Mouse (Mus musculus) T-cell, adult 2 months (primary cell): ENCODE results near the gene Slc19a3.

Source experiments
- DNase-seq: peaks from one replicate; pipeline ENCODE4 v3.0.0; 2022; ENCODE audit warnings: low spot score

The Slc19a3 gene

GRCm38 (mm10) chr1:83038109-83038672, at the start of gene Slc19a3:
Gene Slc19a3 (minus strand): TSS chr1:83038448.
- DNase-seq = no peak

- DNase-seq = no peak
These were observed 46.5 kb upstream of the Slc19a3 start for GRCm38 (mm10) chr1:83084790-83085189.

GRCm38 (mm10) chr1:83077016-83077415, 38.8 kb upstream of the Slc19a3 start:
- DNase-seq = no peak

GRCm38 (mm10) chr1:83076190-83076917, 38.1 kb upstream of the Slc19a3 start:
- peak; percentile 8 for DNase-seq

- no peak for DNase-seq
These were observed 37.4 kb upstream of the Slc19a3 start for GRCm38 (mm10) chr1:83075526-83076189.

- DNase-seq = no peak
These were observed 29.0 kb upstream of the Slc19a3 start for GRCm38 (mm10) chr1:83067205-83067604.

- DNase-seq = no peak
These were observed 28.3 kb upstream of the Slc19a3 start for GRCm38 (mm10) chr1:83066577-83066976.

GRCm38 (mm10) chr1:83064851-83065250, 26.6 kb upstream of the Slc19a3 start:
- no peak for DNase-seq

GRCm38 (mm10) chr1:83060643-83061042, 22.4 kb upstream of the Slc19a3 start, which contains the start of gene Krtap28-13:
Gene Krtap28-13 (plus strand): TSS chr1:83060930.
- no peak for DNase-seq

GRCm38 (mm10) chr1:83059278-83059677, 21.0 kb upstream of the Slc19a3 start, which contains the start of gene A030005K14Rik:
Gene A030005K14Rik (minus strand): TSS chr1:83059378.
- DNase-seq = no peak

- no peak for DNase-seq
These were observed 20.2 kb upstream of the Slc19a3 start for GRCm38 (mm10) chr1:83058481-83058880.

GRCm38 (mm10) chr1:83044882-83045427, 6.7 kb upstream of the Slc19a3 start, which contains the start of gene Gm47969:
Gene Gm47969 (plus strand): TSS chr1:83044932.
- DNase-seq = no peak

GRCm38 (mm10) chr1:83042380-83042779, 4.1 kb upstream of the Slc19a3 start, which contains the start of gene Krtap28-10:
Gene Krtap28-10 (minus strand): TSS chr1:83042480.
- DNase-seq = no peak

- DNase-seq = no peak
These were observed 832 bp upstream of the Slc19a3 start for GRCm38 (mm10) chr1:83039080-83039479.

- no peak for DNase-seq
These were observed 1.2 kb downstream of the Slc19a3 start for GRCm38 (mm10) chr1:83036892-83037667.

- DNase-seq = no peak
These were observed 3.7 kb downstream of the Slc19a3 start for GRCm38 (mm10) chr1:83034509-83034908.

- DNase-seq = no peak
These were observed 5.7 kb downstream of the Slc19a3 start for GRCm38 (mm10) chr1:83032508-83032907.

GRCm38 (mm10) chr1:83031950-83032349, 6.3 kb downstream of the Slc19a3 start:
- DNase-seq = no peak

- no peak for DNase-seq
These were observed 21.7 kb downstream of the Slc19a3 start for GRCm38 (mm10) chr1:83016556-83016955.

- DNase-seq = no peak
These were observed 22.8 kb downstream of the Slc19a3 start for GRCm38 (mm10) chr1:83015329-83015879.

- DNase-seq = no peak
These were observed 23.8 kb downstream of the Slc19a3 start for GRCm38 (mm10) chr1:83014477-83014876.
